Mouse (Mus musculus) lung, embryonic 14.5 days (tissue): ENCODE data around the gene Tgm4. TPM values are rescaled to one million over a fixed set of nuclear protein-coding genes. Genes with fewer than 3 reads are reported as not detected.

Experiments used
- ATAC-seq: fragments of 200-750 bp; cut with Nextera tagmentation; 2 replicates; pipeline ENCODE4 v1.8.0; 2017; ENCODE audit warnings: mild to moderate bottlenecking, moderate TSS enrichment, moderate library complexity; ENCODE audit not compliant: insufficient read depth
- DNase-seq: peaks from one replicate; pipeline ENCODE4 v3.0.0-alpha.2; 2015
- H3K27ac ChIP-seq: fragments of 300-500 bp; sonication (generic); 2 replicates; pipeline ENCODE4 v1.5.1; 2014; ENCODE audit warnings: low read depth, mild to moderate bottlenecking, moderate library complexity
- H3K27me3 ChIP-seq: fragments of 300-500 bp; sonication (generic); 2 replicates; pipeline ENCODE4 v1.6.1; 2014; ENCODE audit warnings: low read length, control low read depth; ENCODE audit not compliant: insufficient read depth
- H3K36me3 ChIP-seq: fragments of 300-500 bp; sonication (generic); 2 replicates; pipeline ENCODE4 v1.6.1; 2014; ENCODE audit warnings: control low read depth; ENCODE audit not compliant: insufficient read depth
- H3K4me1 ChIP-seq: fragments of 300-500 bp; sonication (generic); 2 replicates; pipeline ENCODE4 v1.6.1; 2014; ENCODE audit warnings: antibody characterized with exemption, control low read depth; ENCODE audit not compliant: insufficient read depth
- H3K4me2 ChIP-seq: fragments of 300-500 bp; sonication (generic); 2 replicates; pipeline ENCODE4 v1.6.1; 2014; ENCODE audit warnings: mild to moderate bottlenecking
- H3K4me3 ChIP-seq: fragments of 300-500 bp; sonication (generic); 2 replicates; pipeline ENCODE4 v1.5.1; 2014; ENCODE audit warnings: low read depth, low read length
- H3K9ac ChIP-seq: fragments of 300-500 bp; sonication (generic); 2 replicates; pipeline ENCODE4 v1.6.1; 2014
- H3K9me3 ChIP-seq: fragments of 300-500 bp; sonication (generic); 2 replicates; pipeline ENCODE4 v1.6.1; 2016; ENCODE audit warnings: low read depth, low read length, control low read depth
- CTCF ChIP-seq: IDR thresholded peaks from 2 replicates; pipeline ENCODE4 v1.5.1; 2016; ENCODE audit warnings: antibody characterized with exemption, low read depth
- WGBS: fragments of 180-500 bp; shearing (Covaris S2); extraction: QIAGEN DNeasy Blood & Tissue Kit; methylation state at CpG from one replicate; pipeline ENCODE4 v1.1.7; 2014; 5-methylcytosine and 5-hydroxymethylcytosine counted together
- polyA plus RNA-seq: library from polyadenylated mRNA; unstranded; fragments of >200 nt; fragmentation: Nextera tagmentation; extraction: Ambion mirVana; gene quantifications from 2 replicates; pipeline ENCODE4 v1.2.1, GENCODE M21; 2014

Gene Tgm4
- polyA plus RNA-seq, 1 experiment from 2014 or later = 0.20 TPM

GRCm38 (mm10) chr9:123080355-123080754 lies 45.8 kb downstream of the Tgm4 start:
- no peak overlapping the region for H3K9ac ChIP-seq
- H3K27ac ChIP-seq = no peak overlapping the region
- no peak overlapping the region for H3K4me2 ChIP-seq
- no peaks in the 10 kb centered on the region for H3K27me3 ChIP-seq
- H3K4me1 ChIP-seq = no peaks in the 10 kb centered on the region
- 95% methylated on average over 7 of the region's 7 CpGs for WGBS
- TF ChIP-seq CTCF = no peak
- ATAC-seq (no peak), DNase-seq (no peak)
- H3K36me3 ChIP-seq = peaks cover 95% of the 10 kb centered on the region
- no peak overlapping the region for H3K4me3 ChIP-seq
- no peaks in the 10 kb centered on the region for H3K9me3 ChIP-seq

DNA sequence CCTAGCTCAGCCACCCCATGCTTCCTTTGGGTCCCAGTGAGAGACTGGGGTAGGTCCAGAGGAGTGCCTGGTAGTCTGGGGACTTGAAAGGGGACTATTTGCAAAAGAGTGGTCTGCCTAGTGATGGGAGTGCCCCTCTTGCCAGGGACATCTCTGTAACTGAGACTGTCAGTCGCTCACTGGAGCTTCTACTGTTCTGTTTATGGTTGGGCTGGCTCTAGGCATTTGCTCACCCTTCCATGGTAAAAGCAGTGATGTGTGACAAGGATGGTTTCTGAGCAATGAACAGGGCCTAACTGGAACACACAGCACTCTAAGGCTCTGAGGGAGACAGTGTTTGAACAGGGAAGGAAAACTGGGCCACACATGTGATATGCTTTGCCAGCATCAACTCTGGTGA lies 46.3 kb downstream of the Tgm4 start:
- no peak for TF ChIP-seq CTCF
- Histone ChIP-seq H3K27me3 (no peaks in the 10 kb centered on the region), H3K4me3 (no peak overlapping the region), H3K27ac (no peak overlapping the region), H3K4me2 (no peak overlapping the region), H3K9me3 (no peaks in the 10 kb centered on the region), H3K4me1 (no peaks in the 10 kb centered on the region), H3K9ac (no peak overlapping the region), H3K36me3 (peaks cover 96% of the 10 kb centered on the region)
- DNase-seq (no peak), ATAC-seq (no peak)
- 89% methylated on average over 1 of the region's 1 CpGs for WGBS

DNA sequence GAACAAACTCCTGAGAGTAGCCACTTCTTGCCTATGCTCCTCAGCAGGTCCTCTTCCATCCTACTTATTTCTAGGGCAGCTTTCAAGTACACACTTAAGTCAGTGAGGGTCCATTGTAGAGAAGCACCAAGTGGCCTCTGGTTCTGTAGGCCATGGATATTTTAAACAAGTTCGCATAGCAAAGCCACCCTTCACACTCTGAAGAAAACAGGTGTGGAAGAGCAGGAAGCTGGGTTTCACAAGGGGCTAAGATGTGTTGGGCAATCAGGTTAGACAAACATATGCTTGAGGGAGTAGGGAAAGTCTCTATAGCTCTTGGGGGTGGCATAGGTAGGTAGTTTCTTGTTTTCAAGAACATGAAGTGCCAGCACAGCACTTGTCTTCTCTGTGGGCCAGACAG lies 50.8 kb downstream of the Tgm4 start:
- ATAC-seq = no peak
- H3K27me3 ChIP-seq = no peaks in the 10 kb centered on the region
- H3K9me3 ChIP-seq = no peaks in the 10 kb centered on the region
- H3K9ac ChIP-seq = no peak overlapping the region
- 59% methylated on average over 1 of the region's 1 CpGs for WGBS
- no peak overlapping the region for H3K4me2 ChIP-seq
- DNase-seq = no peak
- TF ChIP-seq CTCF = no peak
- no peak overlapping the region for H3K4me3 ChIP-seq
- H3K36me3 ChIP-seq = peaks cover 94% of the 10 kb centered on the region
- H3K4me1 ChIP-seq = no peaks in the 10 kb centered on the region
- H3K27ac ChIP-seq = no peak overlapping the region

DNA sequence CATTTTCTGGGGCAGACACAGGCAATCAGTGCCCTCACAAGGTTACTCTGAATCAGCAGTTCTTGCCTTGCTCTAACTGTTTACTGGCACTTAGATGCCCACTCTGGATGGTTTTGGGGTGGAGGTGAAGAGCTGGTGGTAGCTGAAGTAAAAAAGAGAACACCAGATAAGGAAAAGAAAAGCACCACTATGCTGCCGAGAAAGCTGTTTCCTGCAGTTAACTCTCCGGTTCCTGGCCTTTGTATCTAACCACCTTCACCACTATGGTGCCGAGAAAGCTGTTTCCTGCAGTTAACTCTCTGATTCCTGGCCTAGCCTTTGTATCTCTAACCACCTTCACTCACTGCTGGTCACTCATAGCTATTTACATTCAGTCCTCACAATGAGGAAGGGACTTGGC lies 53.0 kb downstream of the Tgm4 start:
- H3K36me3 ChIP-seq = peaks cover 83% of the 10 kb centered on the region
- WGBS = 61% methylated on average over 3 of the region's 3 CpGs
- no peak overlapping the region for H3K27ac ChIP-seq
- H3K4me3 ChIP-seq = no peak overlapping the region
- no peak for TF ChIP-seq CTCF
- H3K4me1 ChIP-seq = no peaks in the 10 kb centered on the region
- H3K27me3 ChIP-seq = no peaks in the 10 kb centered on the region
- no peak overlapping the region for H3K4me2 ChIP-seq
- H3K9ac ChIP-seq = no peak overlapping the region
- ATAC-seq (no peak), DNase-seq (no peak)
- H3K9me3 ChIP-seq = no peaks in the 10 kb centered on the region

DNA sequence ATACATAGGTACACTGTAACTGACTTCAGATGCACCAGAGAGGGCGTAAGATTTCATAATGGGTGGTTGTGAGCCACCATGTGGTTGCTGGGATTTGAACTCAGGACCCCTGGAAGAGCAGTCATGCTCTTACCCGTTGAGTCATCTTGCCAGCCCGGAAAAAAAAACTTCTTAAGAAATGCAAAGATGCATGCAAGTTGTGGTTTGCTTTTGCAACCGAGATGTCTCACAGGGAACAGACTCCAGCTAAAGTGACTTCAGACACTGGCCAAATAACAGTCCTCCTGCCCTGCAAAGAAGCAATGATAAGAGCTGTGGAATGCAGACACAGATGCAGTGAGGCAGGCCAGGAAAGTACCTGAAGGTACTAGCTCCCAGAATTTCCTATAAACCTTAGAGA lies 56.3 kb downstream of the Tgm4 start:
- no peak overlapping the region for H3K27ac ChIP-seq
- no peak overlapping the region for H3K4me3 ChIP-seq
- no peaks in the 10 kb centered on the region for H3K27me3 ChIP-seq
- ATAC-seq = no peak
- no peak overlapping the region for H3K4me2 ChIP-seq
- H3K36me3 ChIP-seq = peaks cover 76% of the 10 kb centered on the region
- DNase-seq = no peak
- WGBS = 88% methylated on average over 4 of the region's 4 CpGs
- TF ChIP-seq CTCF = no peak
- H3K9ac ChIP-seq = no peak overlapping the region
- H3K4me1 ChIP-seq = no peaks in the 10 kb centered on the region
- H3K9me3 ChIP-seq = no peaks in the 10 kb centered on the region

DNA sequence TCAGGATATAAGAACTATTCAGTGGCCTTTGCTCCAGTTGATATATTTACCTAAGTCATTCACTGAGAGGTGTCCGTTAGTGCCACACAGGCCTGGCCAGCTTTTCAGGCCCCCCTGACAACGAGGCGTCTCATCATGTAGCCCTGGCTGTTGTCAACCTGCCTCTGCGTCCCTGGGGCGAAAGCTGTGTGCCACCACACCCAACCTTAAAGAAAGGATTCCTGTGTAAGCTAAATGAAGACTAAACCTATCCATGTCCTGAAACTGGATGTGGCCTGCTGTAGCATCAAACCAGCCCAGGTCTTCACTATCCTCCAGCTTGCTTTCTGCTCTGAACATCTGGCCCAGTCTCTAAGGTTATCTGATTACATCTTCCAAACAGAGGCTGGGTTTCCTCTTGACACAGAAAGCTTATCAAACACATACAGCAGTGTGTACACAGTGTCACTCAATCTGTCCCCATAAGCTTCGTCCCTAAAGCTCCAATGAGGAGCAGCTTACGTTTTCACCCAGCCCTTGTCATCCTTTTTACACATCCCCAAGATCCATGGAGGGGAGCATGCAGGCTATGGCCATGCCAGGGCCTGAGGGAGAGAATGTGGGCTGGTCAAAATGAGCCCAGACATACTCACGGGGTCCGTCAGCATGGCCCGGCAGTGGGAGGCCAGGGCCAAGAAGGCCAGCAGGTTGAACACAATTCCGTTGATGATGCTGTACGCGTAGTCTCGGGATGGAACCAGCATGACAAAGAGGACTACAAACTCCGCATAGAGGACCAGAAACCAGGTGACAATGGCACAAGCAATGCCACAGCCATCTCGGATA lies 65.3 kb downstream of the Tgm4 start:
- ATAC-seq = no peak
- H3K27me3 ChIP-seq = no peaks in the 10 kb centered on the region
- H3K9ac ChIP-seq = no peak overlapping the region
- DNase-seq = no peak
- no peak overlapping the region for H3K4me2 ChIP-seq
- H3K4me1 ChIP-seq = no peaks in the 10 kb centered on the region
- peaks cover 65% of the 10 kb centered on the region for H3K36me3 ChIP-seq
- H3K27ac ChIP-seq = no peak overlapping the region
- TF ChIP-seq CTCF = no peak
- 88% methylated on average over 16 of the region's 16 CpGs for WGBS
- H3K4me3 ChIP-seq = no peak overlapping the region
- no peaks in the 10 kb centered on the region for H3K9me3 ChIP-seq

DNA sequence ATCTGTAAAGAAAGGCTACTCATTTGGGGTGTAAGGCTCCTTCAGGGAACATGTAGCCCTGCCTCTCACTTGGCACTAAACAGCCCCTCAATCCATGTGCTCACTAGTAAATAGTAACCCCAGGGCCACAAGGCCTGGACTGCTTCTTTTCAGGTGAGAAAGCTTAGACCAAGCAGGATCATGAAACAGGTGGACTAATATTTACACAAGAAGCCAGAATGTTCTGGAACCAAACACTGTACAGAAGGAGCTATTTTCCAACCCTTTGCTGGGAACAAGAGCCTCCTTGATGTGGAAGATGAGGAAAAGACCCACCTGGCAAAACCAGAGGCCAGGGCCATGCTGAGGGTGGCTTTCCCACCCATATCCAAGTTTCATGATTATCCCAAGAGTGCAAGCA lies 68.9 kb downstream of the Tgm4 start:
- H3K4me2 ChIP-seq = no peak overlapping the region
- no peak for TF ChIP-seq CTCF
- peaks cover 42% of the 10 kb centered on the region for H3K36me3 ChIP-seq
- no peaks in the 10 kb centered on the region for H3K9me3 ChIP-seq
- no peaks in the 10 kb centered on the region for H3K4me1 ChIP-seq
- no peak overlapping the region for H3K4me3 ChIP-seq
- DNase-seq = no peak
- H3K9ac ChIP-seq = no peak overlapping the region
- no peak for ATAC-seq
- no peak overlapping the region for H3K27ac ChIP-seq
- no peaks in the 10 kb centered on the region for H3K27me3 ChIP-seq

DNA sequence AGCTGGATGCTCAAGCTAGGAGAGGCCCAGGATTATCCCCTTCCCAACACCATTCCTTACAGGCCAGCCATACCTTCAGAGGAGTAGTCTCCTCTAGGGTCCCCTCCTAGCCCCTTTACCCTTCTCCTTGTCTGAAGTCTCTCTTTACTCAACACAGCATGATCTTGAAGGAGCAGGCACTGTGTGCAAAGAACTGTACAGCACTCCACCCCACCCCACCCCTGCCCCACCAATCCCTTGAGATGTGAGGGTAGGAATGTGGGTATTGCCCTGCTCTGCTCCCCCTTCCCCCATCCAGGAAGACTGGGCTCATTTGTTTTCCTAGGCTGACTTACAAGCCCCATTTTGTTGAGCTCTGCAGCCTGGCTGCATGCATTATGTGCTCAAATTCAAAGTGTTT lies 69.8 kb downstream of the Tgm4 start:
- ATAC-seq = no peak
- no peak overlapping the region for H3K9ac ChIP-seq

More for the DNA sequence above, 69.8 kb downstream of the Tgm4 start:
- no peak for DNase-seq
- Histone ChIP-seq H3K4me1 (no peaks in the 10 kb centered on the region), H3K36me3 (peaks cover 34% of the 10 kb centered on the region), H3K27me3 (no peaks in the 10 kb centered on the region), H3K9me3 (no peaks in the 10 kb centered on the region), H3K27ac (no peak overlapping the region), H3K4me2 (no peak overlapping the region), H3K4me3 (no peak overlapping the region)
- TF ChIP-seq CTCF = no peak
